Mouse (Mus musculus) spleen, adult 2 months (tissue): ENCODE results near the gene Vmn1r166. TPM values are rescaled to one million over a fixed set of nuclear protein-coding genes. Genes with fewer than 3 reads are reported as not detected.
"Not testable (repeated sequence)": the region's sequence is repeated elsewhere in the genome, so short reads cannot be mapped to it uniquely, and the experiment has no call there.

ENCODE experiments used
- DNase-seq, 2 experiments: peaks; one replicate each; pipeline versions ENCODE4 v3.0.0 to v3.0.0-alpha.2; 2012 to 2021; ENCODE audit warnings: low spot score in 2 of 2, low read depth in 1 of 2
- H3K27ac ChIP-seq: fragments of 200-500 bp; 2 replicates; pipeline ENCODE4 v1.5.1; 2012; ENCODE audit warnings: low read length, inconsistent platforms; ENCODE audit not compliant: insufficient read depth
- H3K27me3 ChIP-seq: fragments of 200-500 bp; 2 replicates; pipeline ENCODE4 v1.6.1; 2012; ENCODE audit warnings: mild to moderate bottlenecking, moderate library complexity, low read length, inconsistent platforms; ENCODE audit not compliant: control insufficient read depth, insufficient read depth
- H3K36me3 ChIP-seq: fragments of 200-500 bp; 2 replicates; pipeline ENCODE4 v1.6.1; 2012; ENCODE audit warnings: mild to moderate bottlenecking, low read length, inconsistent platforms; ENCODE audit not compliant: control insufficient read depth, insufficient read depth
- H3K4me1 ChIP-seq: fragments of 200-500 bp; 2 replicates; pipeline ENCODE4 v1.6.1; 2011; ENCODE audit warnings: inconsistent platforms; ENCODE audit not compliant: control insufficient read depth, insufficient read depth, insufficient read length
- H3K4me3 ChIP-seq: fragments of 200-500 bp; 2 replicates; pipeline ENCODE4 v1.5.1; 2011; ENCODE audit warnings: mild to moderate bottlenecking, inconsistent platforms; ENCODE audit not compliant: insufficient read depth, insufficient read length; ENCODE audit errors: extremely low read depth
- WGBS: fragments of 180-500 bp; shearing (Covaris S2); methylation state at CpG from one replicate; pipeline ENCODE4 v1.1.7; 2018; 5-methylcytosine and 5-hydroxymethylcytosine counted together
- polyA plus RNA-seq: library from polyadenylated mRNA; depleted of rRNA; stranded (reverse); fragments of >200 nt; gene quantifications from 2 replicates; pipeline ENCODE4 v1.2.3, GENCODE M21; 2012; rRNA removed

The Vmn1r166 gene
- not detected in 2 replicates for polyA plus RNA-seq

DNA sequence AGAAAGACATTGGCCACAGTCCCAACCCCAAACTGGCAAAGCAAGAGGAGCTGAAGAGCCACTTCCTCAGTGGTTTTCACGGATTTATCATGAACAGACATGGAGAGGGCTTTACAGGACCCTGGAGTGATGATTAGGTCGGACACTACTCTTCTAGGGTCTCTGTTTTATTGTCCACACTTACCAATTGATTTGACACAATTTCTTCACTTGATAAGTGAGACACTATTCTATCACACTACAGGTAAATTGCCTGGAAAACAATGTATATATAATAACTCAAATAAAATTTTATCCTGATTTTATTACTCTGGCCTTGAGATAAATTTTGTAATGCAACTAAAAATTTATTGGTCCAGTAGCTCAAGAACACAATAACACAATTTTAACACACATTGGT lies at the start of gene Vmn1r166:
Vmn1r166 (minus strand) TSS at position 101 of the 400 bp plus-strand sequence.
- WGBS, result no CpG with 5 or more reads among the region's 2 CpGs
- H3K27ac ChIP-seq, H3K36me3 ChIP-seq: not testable (repeated sequence)

DNA sequence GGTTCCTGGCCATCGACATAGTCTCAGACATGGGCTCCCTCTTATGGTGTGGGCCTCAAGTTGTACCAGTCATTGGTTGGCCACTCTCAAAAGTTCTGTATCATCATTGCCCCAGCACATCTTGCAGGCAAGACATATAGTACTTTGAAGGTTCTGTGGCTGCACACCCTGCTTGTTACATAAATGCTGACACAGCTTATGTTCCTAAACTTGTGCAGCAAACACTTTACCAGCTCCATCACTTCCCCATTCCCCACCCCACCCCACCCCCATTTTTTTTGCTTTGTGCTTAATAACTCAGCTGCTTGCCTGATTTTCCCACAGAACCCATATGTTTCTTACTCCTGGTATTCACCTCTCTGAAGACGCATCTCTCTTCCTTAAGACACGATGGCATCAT lies 49.4 kb upstream of the Vmn1r166 start, which contains the start of gene Nlrp4e:
Nlrp4e (plus strand) TSS at position 301 of the 400 bp plus-strand sequence.
- H3K4me1 ChIP-seq, H3K4me3 ChIP-seq, H3K27me3 ChIP-seq, H3K36me3 ChIP-seq, DNase-seq, H3K27ac ChIP-seq: not testable (repeated sequence)
- WGBS, result 91% methylated on average over 3 of the region's 3 CpGs

More for the DNA sequence above, at the start of gene Vmn1r166:
- H3K27me3 ChIP-seq, H3K4me1 ChIP-seq, DNase-seq, H3K4me3 ChIP-seq: not testable (repeated sequence)

DNA sequence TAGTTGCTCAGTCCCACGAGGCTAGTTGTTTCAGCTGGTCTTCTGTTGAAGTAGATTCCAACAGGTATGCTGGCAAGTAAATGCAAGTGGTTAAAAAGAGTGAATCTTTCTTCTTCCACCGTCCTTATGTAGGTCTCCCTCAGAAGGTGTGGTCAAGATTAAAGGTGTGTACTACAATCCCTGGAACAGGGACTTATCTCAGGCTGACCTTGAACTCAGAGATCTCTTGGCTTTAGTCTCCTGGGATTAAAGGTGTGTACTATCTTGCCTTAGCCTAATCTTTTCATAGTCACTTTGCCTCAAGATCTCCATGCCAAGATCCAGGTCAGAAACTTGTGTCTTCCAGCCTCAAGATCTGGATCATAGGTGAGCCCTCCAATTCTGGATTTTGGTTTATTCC lies 27.3 kb upstream of the Vmn1r166 start, which contains the start of gene Gm6902:
Gm6902 (minus strand) TSS at position 101 of the 400 bp plus-strand sequence.
- not testable (repeated sequence) for H3K27ac ChIP-seq, H3K27me3 ChIP-seq, DNase-seq, H3K4me3 ChIP-seq, H3K4me1 ChIP-seq, H3K36me3 ChIP-seq
- WGBS, result no CpG with 5 or more reads among the region's 2 CpGs

DNA sequence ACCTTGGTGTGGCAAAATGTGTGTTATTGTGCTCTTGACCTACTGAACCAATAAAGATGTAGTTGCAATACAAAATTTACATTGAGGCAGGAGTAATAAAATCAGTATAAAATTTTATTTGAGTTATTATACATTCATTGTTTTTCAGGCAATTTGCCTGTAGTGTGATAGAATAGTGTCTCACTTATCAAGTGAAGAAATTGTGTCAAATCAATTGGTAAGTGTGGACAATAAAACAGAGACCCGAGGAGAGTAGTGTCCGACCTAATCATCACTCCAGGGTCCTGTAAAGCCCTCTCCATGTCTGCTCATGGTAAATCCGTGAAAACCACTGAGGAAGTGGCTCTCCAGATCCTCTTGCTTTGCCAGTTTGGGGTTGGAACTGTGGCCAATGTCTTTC lies 34.5 kb downstream of the Vmn1r166 start, which contains the start of gene Vmn1r165:
Vmn1r165 (plus strand) TSS at position 301 of the 400 bp plus-strand sequence.
- not testable (repeated sequence) for H3K27ac ChIP-seq, H3K27me3 ChIP-seq, H3K36me3 ChIP-seq, H3K4me1 ChIP-seq, DNase-seq, H3K4me3 ChIP-seq
- WGBS, result no CpG with 5 or more reads among the region's 3 CpGs

Other genes starting within 250 kb of the Vmn1r166 start
- not detected in 2 replicates for gene Gm4216, start 231.8 kb downstream of the Vmn1r166 start, polyA plus RNA-seq
- not detected in 2 replicates for gene Vmn1r163, start 196.1 kb downstream of the Vmn1r166 start, polyA plus RNA-seq
- gene Gm8720, start 184.2 kb downstream of the Vmn1r166 start, polyA plus RNA-seq, result not detected in 2 replicates
- gene Gm10662, start 107.2 kb downstream of the Vmn1r166 start, polyA plus RNA-seq, result not detected in 2 replicates
- not detected in 2 replicates for gene Vmn1r165, start 34.4 kb downstream of the Vmn1r166 start, polyA plus RNA-seq
- gene Gm6902, start 27.2 kb upstream of the Vmn1r166 start, polyA plus RNA-seq, result not detected in 2 replicates
- not detected in 2 replicates for gene Nlrp4e, start 49.5 kb upstream of the Vmn1r166 start, polyA plus RNA-seq
- not detected in 2 replicates for gene Nlrp5, start 134.2 kb upstream of the Vmn1r166 start, polyA plus RNA-seq